ENCODE assay signal across 8 mouse cellular contexts in the genomic region with DNA sequence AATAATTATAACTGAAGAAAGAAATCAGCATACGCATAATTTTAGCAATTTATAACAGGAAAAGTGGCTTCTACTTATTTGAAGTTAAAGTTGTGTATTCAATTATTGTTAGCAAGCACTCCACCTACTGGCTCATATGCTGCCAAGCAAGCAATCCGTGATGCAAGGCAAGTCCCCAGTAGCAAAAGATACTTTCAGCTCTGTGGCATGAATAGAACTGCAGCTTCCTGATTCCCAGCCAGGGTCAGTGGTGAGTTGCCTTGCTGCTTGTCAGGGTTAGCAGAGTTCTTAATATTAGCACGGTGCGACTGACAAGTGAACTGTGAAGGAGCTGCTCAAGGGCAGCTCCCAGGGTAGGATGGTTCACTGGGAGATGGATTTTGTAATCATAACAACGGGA.
DNase-seq lines count a peak whose midpoint lies in the region; ATAC-seq lines count a peak whose summit lies in the region.

No protein-coding gene starts in this region.

- peak; percentile 16 to 33 for DNase-seq in cerebellum, postnatal 14 days
- no peak for DNase-seq in cerebellum, postnatal 36 days
- peak; percentile 74 for DNase-seq in 3T3-L1 (ENCODE audit: low read depth, low spot score)
- peak; percentile 65 for DNase-seq in embryo, embryonic 10.5 days (ENCODE audit: low spot score)
- peak; percentile 80 for DNase-seq in midbrain, embryonic 14.5 days
- DNase-seq in ovary, adult 18-20 months (ENCODE audit: low spot score), result no peak

- H3K9ac ChIP-seq in hindbrain, embryonic 16.5 days (ENCODE audit: low read depth, low read length), result no peak overlapping the region
- no peak overlapping the region for H3K9ac ChIP-seq in midbrain, embryonic 14.5 days (replicated peaks; ENCODE audit: low read length)

- H3K4me2 ChIP-seq in hindbrain, embryonic 16.5 days (ENCODE audit: low read length), result no peak overlapping the region
- no peak overlapping the region for H3K4me2 ChIP-seq in midbrain, embryonic 14.5 days (ENCODE audit: low read length)

- WGBS in hindbrain, embryonic 16.5 days, result 42% methylated on average over 5 of the region's 5 CpGs
- WGBS in midbrain, embryonic 14.5 days, result 43% methylated on average over 5 of the region's 5 CpGs

- H3K36me3 ChIP-seq in hindbrain, embryonic 16.5 days (ENCODE audit: control insufficient read depth, insufficient read depth, low read length), result no peaks in the 10 kb centered on the region
- no peaks in the 10 kb centered on the region for H3K36me3 ChIP-seq in midbrain, embryonic 14.5 days (ENCODE audit: control insufficient read depth, insufficient read depth, low read length)

- no peaks in the 10 kb centered on the region for H3K27me3 ChIP-seq in hindbrain, embryonic 16.5 days (replicated peaks; ENCODE audit: control insufficient read depth, insufficient read depth, low read length)
- no peaks in the 10 kb centered on the region for H3K27me3 ChIP-seq in midbrain, embryonic 14.5 days (ENCODE audit: control insufficient read depth, insufficient read depth, low read length)

- peak; percentile 71 for ATAC-seq in hindbrain, embryonic 16.5 days
- no peak for ATAC-seq in midbrain, embryonic 14.5 days (ENCODE audit: low FRiP score, low TSS enrichment)
- ATAC-seq in inflammation-experienced regulatory T-cells, adult 6 months, result no peak

- no peaks in the 10 kb centered on the region for H3K4me1 ChIP-seq in hindbrain, embryonic 16.5 days (ENCODE audit: control insufficient read depth, insufficient read depth, low read depth, low read length)
- peaks cover 3% of the 10 kb centered on the region; the same call in 1 of the 2 replicates for H3K4me1 ChIP-seq in midbrain, embryonic 14.5 days (ENCODE audit: control insufficient read depth, insufficient read depth, low read length)

- no peaks in the 10 kb centered on the region for H3K9me3 ChIP-seq in hindbrain, embryonic 16.5 days (ENCODE audit: control insufficient read depth, low read length)
- no peaks in the 10 kb centered on the region for H3K9me3 ChIP-seq in midbrain, embryonic 14.5 days (ENCODE audit: control insufficient read depth, low read length)

- H3K4me3 ChIP-seq in hindbrain, embryonic 16.5 days (ENCODE audit: low read length), result no peak overlapping the region
- no peak overlapping the region for H3K4me3 ChIP-seq in midbrain, embryonic 14.5 days (replicated peaks; ENCODE audit: low read depth, low read length)

- H3K27ac ChIP-seq in hindbrain, embryonic 16.5 days (ENCODE audit: low read depth, low read length), result no peak overlapping the region
- no peak overlapping the region for H3K27ac ChIP-seq in midbrain, embryonic 14.5 days (replicated peaks; ENCODE audit: low read depth, low read length)

Comparison
In these comparisons a context has a peak if more than half of its experiments do, and no peak if none do; other contexts are left out.
1. DNase-seq: peak in cerebellum, postnatal 14 days (2 of 2), 3T3-L1 (single experiment), embryo, embryonic 10.5 days (single experiment) and midbrain, embryonic 14.5 days (single experiment); none in cerebellum, postnatal 36 days (0 of 2) and ovary, adult 18-20 months (single experiment).